8 mouse cellular contexts compared by ENCODE assay signal in the genomic region with DNA sequence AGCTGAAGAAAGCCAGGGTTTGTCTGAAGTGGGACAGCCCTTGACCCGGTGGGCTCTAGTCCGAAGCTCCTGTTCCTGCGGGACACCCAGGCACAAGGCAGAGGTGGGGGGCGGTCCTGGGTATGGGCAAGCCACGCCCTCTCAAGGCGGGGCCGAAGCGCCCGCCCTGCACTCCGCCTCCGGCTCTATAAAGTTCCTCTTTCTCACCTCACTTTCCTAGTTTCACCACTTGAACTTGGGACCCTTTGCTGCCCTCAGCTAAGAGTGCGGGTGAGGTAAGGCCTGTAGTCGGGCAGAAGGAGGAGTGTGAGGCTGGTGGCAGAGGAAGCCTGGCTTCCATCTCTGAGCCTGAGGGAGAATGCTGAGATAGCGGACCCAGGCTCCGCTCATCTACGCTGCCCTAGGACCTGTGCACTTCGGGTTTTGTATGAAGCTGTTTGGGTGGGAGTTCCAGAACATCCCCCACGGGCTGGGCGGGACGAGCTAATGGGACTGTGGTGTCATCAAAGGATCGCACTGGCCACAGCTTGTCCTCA. TPM values are rescaled to one million over a fixed set of nuclear protein-coding genes. Genes with fewer than 3 reads are reported as not detected.
DNase-seq lines count a peak whose midpoint lies in the region; ATAC-seq and TF ChIP-seq lines count a peak whose summit lies in the region.

Gene Irf4, plus strand, starts transcription at position 206 of the 536 bp plus-strand sequence.

- H3K9me3 ChIP-seq in ES-E14 (ENCODE audit: control insufficient read depth, insufficient read depth, low read depth, low read length) = no peaks in the 10 kb centered on the region
- no peaks in the 10 kb centered on the region for H3K9me3 ChIP-seq in intestine, embryonic 15.5 days
- H3K9me3 ChIP-seq in liver, postnatal 0 days (ENCODE audit: low read length) = no peaks in the 10 kb centered on the region

- TF ChIP-seq EP300 in liver, postnatal 0 days (IDR thresholded peaks at IDR 0.05; ENCODE audit: low read depth) = no peak

- no peak for DNase-seq in ES-E14 (ENCODE audit: low read depth, low spot score)
- peak; percentile 56 for DNase-seq in c-Kit-positive CD71-negative TER-119-negative erythroid progenitor cells, embryonic 14.5 days (ENCODE audit: low read depth)
- DNase-seq in liver, postnatal 0 days = peak; percentile 70
- DNase-seq in neural tube, embryonic 10.5 days (ENCODE audit: extremely low spot score, low spot score) = peak; percentile 60
- peak; percentile 73 for DNase-seq in thymus, postnatal 0 days (ENCODE audit: low spot score)
- no peak for DNase-seq in layer of hippocampus, adult 8-10 months (ENCODE audit: low spot score in 2 of 2)

- no peak within 1 kb of the TSS for H3K27ac ChIP-seq in ES-E14 (ENCODE audit: insufficient read depth, low read depth, low read length, poor library complexity, severe bottlenecking)
- no peak within 1 kb of the TSS for H3K27ac ChIP-seq in intestine, embryonic 15.5 days
- no peak within 1 kb of the TSS; the same call in 1 of the 2 replicates for H3K27ac ChIP-seq in liver, postnatal 0 days (ENCODE audit: low read depth)

- H3K27me3 ChIP-seq in intestine, embryonic 15.5 days (replicated peaks) = peaks cover 45% of the 10 kb centered on the region
- peaks cover 35% of the 10 kb centered on the region for H3K27me3 ChIP-seq in liver, postnatal 0 days (ENCODE audit: insufficient read depth, low read length)

- TF ChIP-seq CTCF in liver, postnatal 0 days (IDR thresholded peaks at IDR 0.05; ENCODE audit: low read depth) = no peak

- no peaks in the 10 kb centered on the region for H3K36me3 ChIP-seq in ES-E14 (ENCODE audit: control insufficient read depth, insufficient read depth, low read length, poor library complexity, severe bottlenecking)
- H3K36me3 ChIP-seq in intestine, embryonic 15.5 days = no peaks in the 10 kb centered on the region
- no peaks in the 10 kb centered on the region for H3K36me3 ChIP-seq in liver, postnatal 0 days (replicated peaks; ENCODE audit: insufficient read depth, low read length)

- in situ Hi-C loops in ES-E14 (cut with MboI; ENCODE audit: low sequenced_read_pairs in 2 of 2, unreplicated experiment in 2 of 2) = no loop called here

- H3K4me2 ChIP-seq in intestine, embryonic 15.5 days (replicated peaks) = peak within 1 kb of the TSS; percentile 80
- H3K4me2 ChIP-seq in liver, postnatal 0 days (ENCODE audit: low read depth, low read length) = peak within 1 kb of the TSS; percentile 67

- peak; percentile 97 for ATAC-seq in granulocyte monocyte progenitor cell, adult 5-6 weeks (replicated peaks; ENCODE audit: poor library complexity, severe bottlenecking)
- ATAC-seq in intestine, embryonic 15.5 days = peak; percentile 93
- peak; percentile 66 for ATAC-seq in liver, postnatal 0 days

- 2% methylated on average over 21 of the region's 21 CpGs for WGBS in intestine, embryonic 15.5 days
- WGBS in liver, postnatal 0 days (ENCODE audit: insufficient replicate concordance) = 3% methylated on average over 21 of the region's 21 CpGs

- H3K9ac ChIP-seq in ES-E14 (ENCODE audit: insufficient read depth, low read depth, low read length, poor library complexity, severe bottlenecking) = no peak within 1 kb of the TSS
- H3K9ac ChIP-seq in intestine, embryonic 15.5 days = no peak within 1 kb of the TSS
- peak within 1 kb of the TSS; percentile 46 for H3K9ac ChIP-seq in liver, postnatal 0 days (replicated peaks)

- peak within 1 kb of the TSS; percentile 53 to 72 for H3K4me3 ChIP-seq in ES-E14 (ENCODE audit: insufficient read depth in 1 of 2, low read depth in 1 of 2, low read length in 2 of 2, poor library complexity in 1 of 2, severe bottlenecking in 1 of 2)
- H3K4me3 ChIP-seq in intestine, embryonic 15.5 days (replicated peaks) = peak within 1 kb of the TSS; percentile 38
- peak within 1 kb of the TSS; percentile 42 for H3K4me3 ChIP-seq in liver, postnatal 0 days (ENCODE audit: low read depth, low read length)

- H3K4me1 ChIP-seq in ES-E14 (ENCODE audit: control insufficient read depth in 2 of 2, insufficient read depth in 2 of 2, low read length in 2 of 2, poor library complexity in 1 of 2) = peaks cover 0 to 5% of the 10 kb centered on the region in 2 experiments; a peak in 1 of 4 replicates
- peaks cover 15% of the 10 kb centered on the region for H3K4me1 ChIP-seq in intestine, embryonic 15.5 days (replicated peaks)
- peaks cover 4% of the 10 kb centered on the region for H3K4me1 ChIP-seq in liver, postnatal 0 days (ENCODE audit: insufficient read depth)

TF ChIP-seq in ES-E14, 5 proteins besides CTCF, POLR2A, EP300 and RAD21:
- TF ChIP-seq ZNF384 (IDR thresholded peaks at IDR 0.05; ENCODE audit: low read depth, low read length) (no peak), MAFK (IDR thresholded peaks at IDR 0.05; ENCODE audit: insufficient read depth, low read depth, low read length) (no peak), HCFC1 (IDR thresholded peaks at IDR 0.05; ENCODE audit: borderline replicate concordance, insufficient read depth, low read length) (no peak), CHD2 (IDR thresholded peaks at IDR 0.05; ENCODE audit: low read depth, low read length) (no peak), ZC3H11A (IDR thresholded peaks at IDR 0.05; ENCODE audit: borderline replicate concordance, low read depth, low read length) (no peak)

RNA-seq across cellular contexts. Expression of gene Irf4, which starts in this region (rescaled TPM):
- total RNA-seq in ES-E14 (2012; rRNA removed) = 0.11 and 0.45 TPM in 2 replicates
- total RNA-seq in granulocyte monocyte progenitor cell, adult 5-6 weeks (2014; fragmentation: Nextera tagmentation) = not detected in 2 replicates
- 0.26 and 0.36 TPM in 2 replicates for total RNA-seq in granulocyte monocyte progenitor cell, adult 5-6 weeks (2017)
- 0.11 and 0.18 TPM in 2 replicates for polyA plus RNA-seq in intestine, embryonic 15.5 days (2015; fragmentation: Nextera tagmentation; extraction: Ambion mirVana)
- polyA plus RNA-seq in liver, postnatal 0 days (2015; fragmentation: Nextera tagmentation; extraction: Ambion mirVana) = 0.95 and 1.1 TPM in 2 replicates
- polyA plus RNA-seq in thymus, postnatal 0 days (2015; fragmentation: Nextera tagmentation; extraction: Ambion mirVana) = 1.6 and 1.7 TPM in 2 replicates
- under 1 TPM; 0.17 to 0.18 (median 0.18) TPM for total RNA-seq in layer of hippocampus, adult 8-10 months (2022)

Comparison
In these comparisons a context has a peak if more than half of its experiments do, and no peak if none do; other contexts are left out.
1. Peak in ATAC-seq in granulocyte monocyte progenitor cell, adult 5-6 weeks; RNA of the gene not detected or under 1 TPM.
2. Peak in ATAC-seq, H3K4me3 ChIP-seq and H3K4me2 ChIP-seq in intestine, embryonic 15.5 days; RNA of the gene not detected or under 1 TPM.
3. DNase-seq: peak in c-Kit-positive CD71-negative TER-119-negative erythroid progenitor cells, embryonic 14.5 days (single experiment), liver, postnatal 0 days (single experiment), neural tube, embryonic 10.5 days (single experiment) and thymus, postnatal 0 days (single experiment); none in ES-E14 (single experiment) and layer of hippocampus, adult 8-10 months (0 of 2).
4. Peak in every context shown above with its lines, with median percentiles within 50 percentile points of each other: H3K4me3 ChIP-seq and ATAC-seq.